Mouse (Mus musculus) olfactory bulb, adult 2 months (tissue): Measurements from ENCODE around the gene Syt5.

Source experiments
- CTCF ChIP-seq: fragments of 200-500 bp; IDR thresholded peaks from 2 replicates; pipeline ENCODE4 v1.5.1; 2012; ENCODE audit warnings: low read depth, mild to moderate bottlenecking, low read length, moderate library complexity; ENCODE audit not compliant: insufficient read depth
- POLR2A ChIP-seq: fragments of 200-500 bp; IDR thresholded peaks from 2 replicates; pipeline ENCODE4 v1.6.1; 2012; ENCODE audit warnings: mild to moderate bottlenecking, low read depth, low read length, moderate library complexity; ENCODE audit not compliant: insufficient read depth

DNA sequence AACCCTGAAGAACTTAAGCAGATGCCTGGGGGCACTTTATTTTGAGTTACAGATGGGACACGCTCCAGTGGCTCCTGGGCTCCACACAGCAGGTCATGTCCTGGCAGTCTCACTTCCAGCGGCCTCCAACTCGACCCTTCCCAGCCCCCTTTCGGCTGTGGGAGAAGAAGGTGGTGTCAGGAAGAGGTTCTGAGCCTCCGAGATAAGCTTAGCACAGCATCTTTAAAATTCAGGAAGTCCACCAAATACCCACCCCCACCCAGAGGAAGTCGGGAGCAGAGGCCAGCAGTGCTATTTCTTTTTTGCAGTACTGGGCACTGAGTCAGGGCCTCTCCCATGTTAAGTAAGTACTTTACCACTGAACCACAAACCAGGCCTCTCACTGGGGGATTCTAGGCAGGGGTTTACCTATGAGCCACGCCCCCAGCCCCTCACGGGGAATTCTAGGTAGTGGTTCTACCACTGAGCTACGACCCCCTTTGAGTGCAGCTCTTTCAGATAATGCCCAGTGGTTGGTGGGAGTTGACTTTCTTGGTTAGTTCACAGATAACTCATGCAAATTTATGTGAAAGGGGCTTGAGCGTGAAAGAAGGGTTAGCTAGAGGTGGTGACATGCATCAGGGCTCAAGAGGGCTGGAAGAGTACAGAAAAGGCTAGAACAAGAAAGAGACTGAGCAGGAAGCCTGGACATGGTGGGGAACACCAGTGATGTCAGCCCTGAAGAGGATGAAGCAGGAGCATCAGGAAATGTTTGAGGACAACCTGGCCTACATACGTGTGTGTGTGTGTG lies 42.5 kb downstream of the Syt5 start:
- TF ChIP-seq CTCF (no peak), POLR2A (no peak)
